Mouse (Mus musculus) MEL (cell line): ENCODE data around the gene Rom1.

Experiments
- GATA1 ChIP-seq: IDR thresholded peaks from 2 replicates; pipeline ENCODE4 v1.6.1; 2011; ENCODE audit warnings: low read depth, low read length, improper control_type of control experiment
- RAD21 ChIP-seq: IDR thresholded peaks from 2 replicates; pipeline ENCODE4 v1.6.1; 2011; ENCODE audit warnings: mild to moderate bottlenecking, low read depth, low read length, improper control_type of control experiment

GRCm38 (mm10) chr19:8930771-8931170 is 1.6 kb upstream of the Rom1 start:
- TF ChIP-seq GATA1 (no peak), RAD21 (no peak)
